Mouse (Mus musculus): ENCODE data around the gene Selenon. TPM values are rescaled to one million over a fixed set of nuclear protein-coding genes. Genes with fewer than 3 reads are reported as not detected.

The Selenon gene
- polyA plus RNA-seq, 1 experiment from 2014 or later = 19.4 TPM

DNA sequence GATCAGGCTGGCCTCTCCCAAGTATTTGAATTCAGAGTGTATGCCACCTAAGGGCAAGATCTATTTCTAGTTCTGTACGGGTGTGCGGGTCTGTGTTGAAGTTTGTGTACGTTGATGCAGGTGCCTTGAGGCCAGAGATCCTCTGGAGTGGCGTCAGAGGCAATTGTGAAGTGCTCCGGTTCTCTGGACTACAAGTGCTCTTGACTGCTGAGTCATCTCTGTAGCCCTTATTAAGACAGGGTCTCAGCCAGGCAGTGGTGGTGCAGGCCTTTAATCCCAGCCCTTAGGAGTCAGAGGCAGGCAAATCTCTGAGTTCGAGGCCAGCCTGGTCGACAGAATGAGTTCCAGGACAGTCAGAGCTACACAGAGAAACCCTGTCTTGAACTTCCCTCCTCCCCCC lies 36.4 kb downstream of the Selenon start:
- H3K9ac ChIP-seq (replicated peaks) = no peak overlapping the region
- no peak overlapping the region for H3K4me3 ChIP-seq (replicated peaks)
- H3K27ac ChIP-seq (replicated peaks) = no peak overlapping the region
- no peak for ATAC-seq (ENCODE audit: low FRiP score)
- H3K4me2 ChIP-seq = no peak overlapping the region
- H3K36me3 ChIP-seq = no peaks in the 10 kb centered on the region
- peaks cover 13% of the 10 kb centered on the region for H3K4me1 ChIP-seq
- 88% methylated on average over 7 of the region's 7 CpGs for WGBS
- no peaks in the 10 kb centered on the region for H3K27me3 ChIP-seq (replicated peaks)
- no peaks in the 10 kb centered on the region for H3K9me3 ChIP-seq (replicated peaks)

DNA sequence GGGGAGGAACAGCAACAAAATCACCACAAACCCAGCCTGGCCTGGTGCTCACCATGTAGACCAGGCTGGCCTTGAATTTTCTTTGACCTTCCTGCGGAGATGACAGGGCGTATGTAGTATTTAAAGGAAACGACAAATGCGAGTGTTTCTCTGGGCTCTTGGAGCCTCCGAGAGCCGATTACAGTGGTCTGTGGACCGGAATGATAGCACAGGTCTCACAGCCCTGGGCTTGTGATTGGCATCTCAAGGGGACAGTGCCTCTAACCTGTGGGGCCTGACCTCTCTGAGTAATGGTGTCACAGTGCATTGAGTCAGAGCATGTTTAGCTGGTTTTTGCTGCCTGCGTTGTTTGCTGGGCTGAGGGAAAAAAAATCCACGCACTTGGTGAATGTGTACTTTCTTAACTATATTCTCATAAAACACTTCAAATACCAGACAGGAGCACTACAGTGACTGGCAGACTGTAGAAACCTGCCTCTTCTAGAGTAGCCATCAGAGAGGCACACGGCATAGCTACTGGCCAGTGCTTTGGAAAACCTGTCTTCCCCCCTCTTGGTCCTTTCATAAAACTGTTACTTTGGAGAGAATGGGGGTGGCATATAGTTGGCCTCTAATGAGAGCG lies 37.5 kb downstream of the Selenon start:
- 94% methylated on average over 11 of the region's 11 CpGs for WGBS
- Histone ChIP-seq H3K9me3 (replicated peaks) (no peaks in the 10 kb centered on the region), H3K9ac (replicated peaks) (no peak overlapping the region), H3K4me1 (peaks cover 13% of the 10 kb centered on the region), H3K4me2 (no peak overlapping the region), H3K27ac (replicated peaks) (no peak overlapping the region), H3K4me3 (replicated peaks) (no peak overlapping the region), H3K36me3 (no peaks in the 10 kb centered on the region), H3K27me3 (replicated peaks) (no peaks in the 10 kb centered on the region)
- no peak for ATAC-seq (ENCODE audit: low FRiP score)

DNA sequence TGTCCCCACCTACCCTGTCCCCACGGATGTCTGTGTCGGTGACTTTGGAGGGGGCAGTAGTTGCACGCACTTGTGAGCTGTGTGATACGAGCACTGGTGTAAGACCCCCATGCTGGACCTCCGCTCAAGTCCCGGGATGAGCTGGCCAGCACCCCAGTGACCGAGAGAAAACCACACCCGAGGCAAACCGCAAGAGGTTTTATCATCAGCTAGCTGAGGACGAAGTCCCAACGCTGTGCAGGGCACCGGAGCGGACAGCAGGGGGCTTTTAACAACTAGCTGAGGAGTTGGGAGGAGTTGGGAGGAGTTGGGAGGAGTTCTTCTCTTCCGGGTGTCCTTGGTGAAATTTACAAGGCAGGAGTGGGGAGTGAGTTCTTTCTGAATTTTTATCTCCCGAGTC lies 39.2 kb downstream of the Selenon start:
- H3K36me3 ChIP-seq = peaks cover 6% of the 10 kb centered on the region
- no peak overlapping the region for H3K4me3 ChIP-seq (replicated peaks)
- WGBS = 15% methylated on average over 15 of the region's 15 CpGs
- H3K9ac ChIP-seq (replicated peaks) = no peak overlapping the region
- H3K27ac ChIP-seq (replicated peaks) = no peak overlapping the region
- no peak for ATAC-seq (ENCODE audit: low FRiP score)
- no peaks in the 10 kb centered on the region for H3K27me3 ChIP-seq (replicated peaks)
- H3K4me1 ChIP-seq = peaks cover 13% of the 10 kb centered on the region
- peak overlapping the region; percentile 43 for H3K4me2 ChIP-seq
- no peaks in the 10 kb centered on the region for H3K9me3 ChIP-seq (replicated peaks)

DNA sequence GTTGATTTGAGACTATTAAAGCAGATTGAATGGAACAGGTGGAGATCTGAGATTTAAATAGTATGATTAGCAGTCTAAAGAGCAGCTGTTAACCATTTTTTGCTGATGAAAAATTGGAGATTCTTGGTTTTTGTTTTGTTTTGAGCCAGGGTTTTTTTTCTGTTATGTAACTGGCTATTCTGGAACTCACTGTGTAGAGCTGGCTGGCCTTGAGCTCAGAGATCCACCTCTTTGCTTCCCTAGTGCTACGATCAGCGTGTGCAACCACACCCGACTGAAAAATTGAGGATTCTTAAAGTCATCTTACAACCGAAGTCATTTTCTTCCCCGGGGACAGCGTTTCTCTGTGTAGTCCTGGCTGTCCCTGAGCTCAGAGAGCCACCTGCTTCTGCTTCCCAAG lies 40.2 kb downstream of the Selenon start:
- H3K4me2 ChIP-seq = peak overlapping the region; percentile 98
- H3K4me3 ChIP-seq (replicated peaks) = no peak overlapping the region
- no peaks in the 10 kb centered on the region for H3K9me3 ChIP-seq (replicated peaks)
- H3K9ac ChIP-seq (replicated peaks) = no peak overlapping the region
- H3K27me3 ChIP-seq (replicated peaks) = no peaks in the 10 kb centered on the region
- H3K27ac ChIP-seq (replicated peaks) = no peak overlapping the region
- peaks cover 13% of the 10 kb centered on the region for H3K4me1 ChIP-seq
- peaks cover 17% of the 10 kb centered on the region for H3K36me3 ChIP-seq
- WGBS = 77% methylated on average over 6 of the region's 6 CpGs
- no peak for ATAC-seq (ENCODE audit: low FRiP score)

DNA sequence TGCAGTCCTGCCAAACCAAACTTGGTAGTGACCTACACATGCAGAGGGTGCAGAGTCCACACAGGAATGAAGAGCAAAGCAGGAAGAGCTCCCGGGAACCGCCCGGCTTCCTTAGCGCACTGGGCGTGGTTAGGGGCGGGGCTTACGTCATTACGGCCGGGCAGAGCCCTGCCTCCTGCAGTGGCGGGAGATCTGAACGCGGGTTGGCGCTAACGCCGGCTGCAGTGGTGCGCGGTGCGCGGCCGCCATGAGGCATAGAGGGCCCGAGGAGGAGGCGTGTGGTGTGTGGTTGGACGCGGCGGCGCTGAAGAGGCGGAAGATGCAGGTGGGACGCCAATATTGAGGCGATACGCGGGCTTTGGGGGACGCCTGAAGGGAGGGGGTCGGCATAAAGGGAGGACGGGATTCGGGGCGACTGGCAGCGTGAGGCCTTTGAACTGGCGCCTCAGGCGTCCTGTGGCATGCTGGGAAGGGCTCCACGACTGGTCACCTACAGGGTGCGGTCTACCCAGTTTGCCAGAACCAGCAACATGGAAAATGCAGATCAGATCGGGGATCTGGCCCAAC lies 41.0 kb downstream of the Selenon start, which contains the start of gene Aunip:
Aunip (plus strand) TSS at position 155 of the 567 bp plus-strand sequence.
- H3K9me3 ChIP-seq (replicated peaks) = no peaks in the 10 kb centered on the region
- peaks cover 18% of the 10 kb centered on the region for H3K36me3 ChIP-seq
- WGBS = under 1% methylated on average over 42 of the region's 42 CpGs
- H3K9ac ChIP-seq (replicated peaks) = peak within 1 kb of the TSS; percentile 43
- peaks cover 13% of the 10 kb centered on the region for H3K4me1 ChIP-seq
- peak within 1 kb of the TSS; percentile 98 for H3K4me2 ChIP-seq
- peak within 1 kb of the TSS; percentile 53 for H3K4me3 ChIP-seq (replicated peaks)
- H3K27ac ChIP-seq (replicated peaks) = no peak within 1 kb of the TSS
- no peaks in the 10 kb centered on the region for H3K27me3 ChIP-seq (replicated peaks)
- peak; percentile 95 for ATAC-seq (ENCODE audit: low FRiP score)

DNA sequence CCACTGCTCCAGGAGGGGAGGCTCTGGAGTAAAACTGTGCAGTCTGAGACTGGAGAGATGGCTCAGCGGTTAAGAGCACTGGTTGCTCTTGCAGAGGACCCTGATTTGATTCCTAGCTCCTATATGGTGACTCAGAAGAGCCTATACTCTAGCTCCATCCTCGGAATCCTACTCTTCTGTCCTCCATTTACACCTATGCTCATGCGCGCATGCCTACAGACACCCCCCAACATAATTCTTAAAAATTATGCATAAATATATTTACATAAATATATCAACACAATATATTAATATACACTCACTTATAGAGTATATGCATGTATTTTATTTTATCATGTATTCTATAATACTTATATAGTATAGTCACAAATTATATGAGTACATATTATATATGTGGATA lies 41.6 kb downstream of the Selenon start:
- Histone ChIP-seq H3K27me3 (replicated peaks) (no peaks in the 10 kb centered on the region), H3K4me3 (replicated peaks) (peak overlapping the region; percentile 53; the same call in 1 of the 2 replicates), H3K36me3 (peaks cover 18% of the 10 kb centered on the region), H3K9me3 (replicated peaks) (no peaks in the 10 kb centered on the region), H3K9ac (replicated peaks) (no peak overlapping the region), H3K4me2 (peak overlapping the region; percentile 98), H3K27ac (replicated peaks) (no peak overlapping the region), H3K4me1 (peaks cover 13% of the 10 kb centered on the region)
- 0 out of 2 replicates have a peak, but pooled peaks have one; percentile 39 for ATAC-seq (ENCODE audit: low FRiP score)
- 82% methylated on average over 4 of the region's 4 CpGs for WGBS

DNA sequence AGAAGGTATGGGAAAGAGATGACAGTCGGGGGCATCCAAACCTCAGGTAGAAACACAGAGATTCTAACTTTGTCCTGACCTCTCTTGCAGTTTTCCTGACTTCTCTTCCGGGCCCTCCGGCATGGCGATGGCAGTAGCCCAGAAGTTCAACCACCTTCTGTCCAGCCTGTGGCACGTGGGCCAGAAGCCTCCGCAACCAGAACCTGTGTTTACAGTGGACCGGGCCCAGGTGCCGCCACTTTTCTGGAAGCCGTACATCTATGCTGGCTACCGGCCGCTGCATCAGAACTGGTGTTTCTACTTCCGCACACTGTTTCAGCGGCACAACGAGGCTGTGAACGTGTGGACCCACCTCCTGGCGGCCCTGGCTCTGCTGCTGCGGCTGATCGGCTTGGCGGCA lies 45.3 kb downstream of the Selenon start:
- no peak overlapping the region for H3K9ac ChIP-seq (replicated peaks)
- H3K27me3 ChIP-seq (replicated peaks) = no peaks in the 10 kb centered on the region
- no peak overlapping the region for H3K27ac ChIP-seq (replicated peaks)
- peaks cover 18% of the 10 kb centered on the region for H3K36me3 ChIP-seq
- H3K4me3 ChIP-seq (replicated peaks) = no peak overlapping the region
- H3K4me1 ChIP-seq = peaks cover 8% of the 10 kb centered on the region
- no peak for ATAC-seq (ENCODE audit: low FRiP score)
- H3K9me3 ChIP-seq (replicated peaks) = no peaks in the 10 kb centered on the region
- H3K4me2 ChIP-seq = no peak overlapping the region
- WGBS = 92% methylated on average over 19 of the region's 19 CpGs

DNA sequence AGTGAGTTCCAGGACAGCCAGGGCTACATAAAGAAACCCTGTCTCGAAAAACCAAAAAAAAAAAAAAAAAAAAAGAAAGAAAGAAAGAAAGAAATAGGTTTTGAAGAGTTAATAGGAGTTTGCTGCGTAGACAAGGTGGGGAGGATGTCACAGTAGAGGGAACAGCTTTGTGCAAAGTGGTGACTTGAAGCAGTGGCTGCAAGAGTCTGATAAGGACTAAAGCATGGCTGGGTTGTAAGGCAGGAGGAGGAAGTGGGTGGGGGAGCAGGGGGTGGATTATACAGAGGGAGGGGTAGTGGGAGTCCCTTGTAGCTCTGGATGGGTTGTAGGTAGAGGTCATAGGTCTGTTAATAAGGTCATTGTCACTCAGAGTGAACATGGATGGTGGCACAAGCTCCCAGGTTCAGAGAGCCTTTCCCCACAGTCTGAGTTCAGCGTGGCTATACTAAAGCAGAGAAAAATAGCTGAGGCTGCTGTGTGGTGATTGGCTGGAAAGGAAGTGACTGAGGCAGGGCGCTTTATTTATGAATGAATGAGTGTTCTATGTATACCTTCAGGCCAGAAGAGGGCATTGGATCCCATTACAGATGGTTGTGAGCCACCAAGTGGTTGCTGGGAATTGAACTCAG lies 45.9 kb downstream of the Selenon start:
- H3K9me3 ChIP-seq (replicated peaks) = no peaks in the 10 kb centered on the region
- no peak for ATAC-seq (ENCODE audit: low FRiP score)
- 85% methylated on average over 3 of the region's 4 CpGs for WGBS
- no peak overlapping the region for H3K9ac ChIP-seq (replicated peaks)
- peaks cover 5% of the 10 kb centered on the region for H3K4me1 ChIP-seq
- H3K4me3 ChIP-seq (replicated peaks) = no peak overlapping the region
- H3K36me3 ChIP-seq = peaks cover 18% of the 10 kb centered on the region
- no peak overlapping the region for H3K4me2 ChIP-seq
- no peak overlapping the region for H3K27ac ChIP-seq (replicated peaks)
- H3K27me3 ChIP-seq (replicated peaks) = no peaks in the 10 kb centered on the region

DNA sequence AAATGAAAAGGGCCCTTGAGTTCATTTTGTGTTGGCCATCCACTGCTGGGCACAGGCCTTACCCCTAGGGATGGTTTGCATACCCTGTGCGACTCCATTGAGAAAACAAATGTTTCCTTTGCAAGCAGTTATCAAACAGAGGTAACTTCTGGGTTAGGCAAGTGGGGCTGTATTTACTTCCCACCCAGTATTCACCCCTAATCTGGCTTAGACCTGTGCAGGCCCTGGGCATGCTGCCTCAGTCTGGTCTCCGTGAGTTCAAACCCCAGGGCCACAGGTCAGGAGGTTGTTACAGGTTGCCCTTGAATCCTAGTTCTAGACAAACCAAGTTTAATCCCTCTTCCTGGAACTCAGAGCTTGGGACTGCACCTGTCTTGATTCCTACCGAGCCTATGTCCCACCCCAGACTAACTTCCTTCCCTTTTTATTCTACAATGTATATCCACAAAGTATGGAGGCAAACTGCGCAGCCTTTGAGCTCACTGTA lies 46.6 kb downstream of the Selenon start:
- Histone ChIP-seq H3K27me3 (replicated peaks) (no peaks in the 10 kb centered on the region), H3K36me3 (peaks cover 18% of the 10 kb centered on the region), H3K9ac (replicated peaks) (no peak overlapping the region), H3K4me3 (replicated peaks) (no peak overlapping the region), H3K4me2 (no peak overlapping the region), H3K4me1 (no peaks in the 10 kb centered on the region), H3K27ac (replicated peaks) (no peak overlapping the region), H3K9me3 (replicated peaks) (no peaks in the 10 kb centered on the region)
- no peak for ATAC-seq (ENCODE audit: low FRiP score)
- 91% methylated on average over 4 of the region's 4 CpGs for WGBS

DNA sequence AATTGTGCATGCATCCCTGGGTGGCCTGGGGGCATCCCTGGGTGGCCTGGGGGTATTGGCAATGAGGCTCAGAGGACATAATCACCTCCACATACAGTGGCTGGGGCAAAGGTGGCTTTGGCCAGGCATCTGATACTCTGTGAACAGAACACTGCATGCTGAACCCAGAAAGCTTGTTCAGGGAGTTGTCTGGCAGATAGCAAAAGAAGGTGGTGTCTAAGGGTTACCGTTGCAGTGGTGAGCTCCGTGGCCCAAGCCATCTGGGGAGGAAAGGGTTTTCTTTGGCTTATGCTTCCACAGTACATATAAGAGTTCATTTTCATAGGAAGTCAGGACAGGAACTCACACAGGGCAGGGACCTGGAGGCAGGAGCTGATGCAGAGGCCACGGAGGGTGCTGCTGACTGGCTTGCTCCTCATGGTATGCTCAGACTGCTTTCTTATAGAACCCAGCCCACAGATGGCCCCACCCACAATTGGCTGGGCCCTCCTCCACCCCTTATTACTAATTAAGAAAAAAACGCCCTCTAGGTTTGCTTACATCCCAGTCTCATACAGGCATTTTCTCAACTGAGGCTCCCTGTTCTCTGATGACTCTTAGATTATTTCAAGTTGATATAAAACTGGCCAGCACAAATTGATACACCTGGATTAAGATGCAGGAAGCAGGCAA lies 48.1 kb downstream of the Selenon start:
- Histone ChIP-seq H3K9me3 (replicated peaks) (no peaks in the 10 kb centered on the region), H3K36me3 (peaks cover 18% of the 10 kb centered on the region), H3K4me3 (replicated peaks) (no peak overlapping the region), H3K9ac (replicated peaks) (no peak overlapping the region), H3K4me1 (no peaks in the 10 kb centered on the region), H3K27me3 (replicated peaks) (no peaks in the 10 kb centered on the region), H3K4me2 (no peak overlapping the region), H3K27ac (replicated peaks) (no peak overlapping the region)
- no peak for ATAC-seq (ENCODE audit: low FRiP score)
- WGBS = 82% methylated on average over 4 of the region's 4 CpGs

DNA sequence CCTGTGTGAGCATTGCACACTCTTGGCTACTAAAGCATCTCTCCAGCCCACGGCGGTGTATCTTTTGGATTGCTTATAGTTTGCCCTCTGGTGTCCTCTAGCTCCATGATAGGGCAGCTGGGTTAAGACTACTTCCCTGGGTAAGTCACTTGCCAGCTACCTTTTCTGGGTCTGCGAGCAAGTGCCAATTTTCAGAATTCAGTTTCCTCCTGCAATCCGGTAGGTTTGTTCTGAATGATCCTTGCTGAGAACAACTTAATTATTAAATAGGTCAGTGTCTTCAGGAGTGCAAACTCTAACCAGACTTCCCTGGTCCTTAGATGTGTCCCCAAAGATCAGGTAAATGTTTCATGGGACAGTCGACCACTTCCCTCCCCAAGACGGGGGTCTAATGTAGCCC lies 50.9 kb downstream of the Selenon start:
- no peak for ATAC-seq (ENCODE audit: low FRiP score)
- H3K4me3 ChIP-seq (replicated peaks) = no peak overlapping the region
- no peak overlapping the region for H3K4me2 ChIP-seq
- no peaks in the 10 kb centered on the region for H3K36me3 ChIP-seq
- 97% methylated on average over 6 of the region's 6 CpGs for WGBS
- H3K4me1 ChIP-seq = peaks cover 22% of the 10 kb centered on the region
- H3K27me3 ChIP-seq (replicated peaks) = no peaks in the 10 kb centered on the region
- H3K9ac ChIP-seq (replicated peaks) = no peak overlapping the region
- no peaks in the 10 kb centered on the region for H3K9me3 ChIP-seq (replicated peaks)
- no peak overlapping the region for H3K27ac ChIP-seq (replicated peaks)
